Mouse (Mus musculus): ENCODE measurements around the gene Rap1gap.

DNA sequence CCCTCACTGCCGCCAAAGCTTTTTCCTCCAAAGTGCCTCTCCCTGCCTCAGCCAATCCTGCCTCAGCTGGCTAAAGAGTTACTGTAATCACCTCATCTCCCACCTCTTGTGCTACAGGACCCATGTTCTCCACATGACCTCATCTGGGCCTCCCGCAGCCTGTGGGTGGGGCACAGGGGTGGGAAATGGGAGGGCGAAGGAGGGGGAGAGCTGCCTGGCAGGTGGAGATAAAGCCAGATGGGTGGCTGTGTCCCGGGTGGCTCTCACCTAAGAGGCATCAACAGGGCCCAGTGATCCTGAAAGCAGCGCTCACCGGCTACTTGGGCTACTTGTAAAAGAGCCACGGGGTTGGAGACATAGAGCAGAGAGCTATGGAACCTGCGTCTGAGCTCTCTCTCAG is 86.8 kb downstream of the Rap1gap start:
- TF ChIP-seq CTCF (IDR thresholded peaks at IDR 0.05; ENCODE audit: low read depth) (no peak), EP300 (IDR thresholded peaks at IDR 0.05; ENCODE audit: low read depth) (peak; percentile 92)
